In the genomic region with DNA sequence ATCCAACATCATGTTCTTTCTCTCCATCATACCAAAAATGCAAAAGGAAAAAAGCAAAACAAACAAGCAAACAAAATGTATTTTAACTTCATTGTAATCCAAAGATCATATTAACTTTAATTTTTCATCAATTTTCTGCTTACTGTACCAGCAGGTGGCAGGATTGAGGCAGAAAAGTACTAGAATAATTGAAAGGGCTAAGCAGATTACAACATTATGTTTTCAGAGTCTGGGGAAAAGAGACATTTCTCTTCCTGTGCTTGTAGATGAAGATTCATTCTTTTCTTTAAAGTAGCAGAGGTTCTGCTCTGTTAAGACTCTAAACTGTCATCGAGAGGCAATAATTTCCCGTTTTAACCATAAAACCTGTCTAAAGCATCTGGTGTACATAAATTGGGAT, we compare ENCODE assay signal across 8 mouse cellular contexts.
DNase-seq lines count a peak whose midpoint lies in the region; ATAC-seq lines count a peak whose summit lies in the region.
"Had no signal": no experiment of that assay in that cellular context is flagged by ENCODE, and none has a peak within 500 bp of the region (broad histone marks: within the 10 kb centered on the region; RNA-seq: fewer than 3 reads in every experiment).

No protein-coding gene starts in this region.

- H3K27ac ChIP-seq in kidney, embryonic 15.5 days: no peak overlapping the region
- H3K27ac ChIP-seq: embryonic facial prominence, embryonic 13.5 days had no signal

- peak; percentile 1 to 29 for DNase-seq in kidney, postnatal 36 days
- peak; percentile 47 for DNase-seq in Muller cell, postnatal 12 days (ENCODE audit: inconsistent ontology term)
- peak; percentile 4 to 50 for DNase-seq in cerebellum, postnatal 25 days
- DNase-seq in mesoderm, embryonic 11.5 days (ENCODE audit: low read depth, low spot score): peak; percentile 25
- DNase-seq in natural killer cell, adult 2 months (ENCODE audit: low spot score in 2 of 2): no peak
- DNase-seq in spleen, postnatal 14 days (ENCODE audit: low spot score in 2 of 2): no peak

- H3K9me3 ChIP-seq in kidney, embryonic 15.5 days (replicated peaks): no peaks in the 10 kb centered on the region
- H3K9me3 ChIP-seq: embryonic facial prominence, embryonic 13.5 days had no signal

- H3K4me3 ChIP-seq in kidney, embryonic 15.5 days (replicated peaks): no peak overlapping the region
- H3K4me3 ChIP-seq: embryonic facial prominence, embryonic 13.5 days had no signal

- no peak for ATAC-seq in kidney, embryonic 15.5 days (replicated peaks; ENCODE audit: low FRiP score)

- no peak overlapping the region for H3K9ac ChIP-seq in kidney, embryonic 15.5 days
- H3K9ac ChIP-seq: embryonic facial prominence, embryonic 13.5 days had no signal

- no peaks in the 10 kb centered on the region for H3K27me3 ChIP-seq in kidney, embryonic 15.5 days
- H3K27me3 ChIP-seq: embryonic facial prominence, embryonic 13.5 days had no signal

- no peak overlapping the region for H3K4me2 ChIP-seq in kidney, embryonic 15.5 days
- H3K4me2 ChIP-seq: embryonic facial prominence, embryonic 13.5 days had no signal

- no peaks in the 10 kb centered on the region for H3K36me3 ChIP-seq in kidney, embryonic 15.5 days
- H3K36me3 ChIP-seq: embryonic facial prominence, embryonic 13.5 days had no signal

- no peaks in the 10 kb centered on the region for H3K4me1 ChIP-seq in kidney, embryonic 15.5 days
- H3K4me1 ChIP-seq: embryonic facial prominence, embryonic 13.5 days had no signal

- WGBS in kidney, embryonic 15.5 days: 54% methylated on average over 2 of the region's 2 CpGs

Comparison
In these comparisons a context has a peak if more than half of its experiments do, and no peak if none do; other contexts are left out.
1. DNase-seq: peak in kidney, postnatal 36 days (2 of 2), Muller cell, postnatal 12 days (single experiment), cerebellum, postnatal 25 days (2 of 2) and mesoderm, embryonic 11.5 days (single experiment); none in natural killer cell, adult 2 months (0 of 2) and spleen, postnatal 14 days (0 of 2).